ENCODE assay signal across 13 mouse cellular contexts in the genomic region with DNA sequence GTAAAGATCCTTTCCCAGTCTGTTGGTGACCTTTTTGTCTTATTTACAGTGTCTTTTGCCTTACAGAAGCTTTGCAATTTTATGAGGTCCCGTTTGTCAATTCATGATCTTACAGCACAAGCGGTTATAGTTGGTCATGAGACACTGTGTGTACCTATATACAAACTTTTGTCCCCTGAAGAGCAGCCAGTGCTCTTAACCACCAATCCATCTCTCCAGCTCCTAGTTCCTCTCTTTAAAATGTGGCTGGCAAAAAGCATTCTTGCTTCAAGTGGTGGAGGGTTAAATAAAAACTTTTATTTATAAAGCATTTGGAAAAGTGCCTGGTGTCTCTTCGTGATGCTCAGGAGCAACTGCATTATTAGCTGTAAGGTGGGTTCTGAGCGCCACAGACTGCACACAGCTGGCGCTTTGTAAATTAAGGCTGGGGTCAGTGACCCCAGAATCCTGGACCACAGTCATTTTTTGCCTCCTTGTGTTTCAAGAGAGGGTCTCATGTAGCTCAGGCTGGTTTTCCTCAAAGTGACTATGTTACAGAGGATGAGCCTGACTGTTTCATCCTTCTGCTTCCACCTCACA. TPM values are rescaled to one million over a fixed set of nuclear protein-coding genes. Genes with fewer than 3 reads are reported as not detected.
DNase-seq lines count a peak whose midpoint lies in the region; ATAC-seq and TF ChIP-seq lines count a peak whose summit lies in the region.
"Had no signal": no experiment of that assay in that cellular context is flagged by ENCODE, and none has a peak within 500 bp of the region (broad histone marks: within the 10 kb centered on the region; RNA-seq: fewer than 3 reads in every experiment).

No protein-coding gene starts in this region.

- intact Hi-C loops in heart, postnatal 14 days (cut with DNase I) = no loop called here

- WGBS in heart, postnatal 0 days = 54% methylated on average over 5 of the region's 5 CpGs
- 76% methylated on average over 5 of the region's 5 CpGs for WGBS in midbrain, embryonic 10.5 days
- 71% methylated on average over 5 of the region's 5 CpGs for WGBS in midbrain, embryonic 15.5 days
- WGBS in liver, embryonic 13.5 days (ENCODE audit: insufficient replicate concordance) = 50% methylated on average over 5 of the region's 5 CpGs

- H3K9ac ChIP-seq in heart, postnatal 0 days (replicated peaks; ENCODE audit: low read depth, low read length) = no peak overlapping the region
- no peak overlapping the region for H3K9ac ChIP-seq in midbrain, embryonic 15.5 days
- no peak overlapping the region for H3K9ac ChIP-seq in liver, embryonic 13.5 days
- H3K9ac ChIP-seq: liver, embryonic 15.5 days had no signal

- no peak for TF ChIP-seq CTCF in heart, postnatal 0 days (IDR thresholded peaks at IDR 0.05; ENCODE audit: low read depth)

- no peaks in the 10 kb centered on the region for H3K27me3 ChIP-seq in heart, postnatal 0 days (ENCODE audit: control insufficient read depth, insufficient read depth, low read length)
- H3K27me3 ChIP-seq in midbrain, embryonic 10.5 days (ENCODE audit: low read depth, poor library complexity, severe bottlenecking) = no peaks in the 10 kb centered on the region
- H3K27me3 ChIP-seq in midbrain, embryonic 15.5 days (replicated peaks) = no peaks in the 10 kb centered on the region
- no peaks in the 10 kb centered on the region for H3K27me3 ChIP-seq in liver, embryonic 13.5 days
- H3K27me3 ChIP-seq: liver, embryonic 15.5 days had no signal

- no peak for TF ChIP-seq EP300 in heart, postnatal 0 days (IDR thresholded peaks at IDR 0.05; ENCODE audit: low read depth)

- peaks cover 68% of the 10 kb centered on the region for H3K9me3 ChIP-seq in heart, postnatal 0 days (replicated peaks; ENCODE audit: control insufficient read depth, low read length)
- peaks cover 83% of the 10 kb centered on the region for H3K9me3 ChIP-seq in midbrain, embryonic 10.5 days (replicated peaks)
- H3K9me3 ChIP-seq in midbrain, embryonic 15.5 days = peaks cover 72% of the 10 kb centered on the region
- peaks cover 51% of the 10 kb centered on the region for H3K9me3 ChIP-seq in liver, embryonic 13.5 days (replicated peaks)

- no peak overlapping the region for H3K4me3 ChIP-seq in heart, postnatal 0 days (ENCODE audit: low read depth, low read length)
- no peak overlapping the region for H3K4me3 ChIP-seq in midbrain, embryonic 10.5 days
- no peak overlapping the region for H3K4me3 ChIP-seq in midbrain, embryonic 15.5 days
- H3K4me3 ChIP-seq in liver, embryonic 13.5 days (replicated peaks) = no peak overlapping the region
- H3K4me3 ChIP-seq: liver, embryonic 15.5 days; myocyte had no signal

- H3K4me2 ChIP-seq in heart, postnatal 0 days (ENCODE audit: low read depth, low read length) = no peak overlapping the region
- no peak overlapping the region for H3K4me2 ChIP-seq in midbrain, embryonic 15.5 days
- H3K4me2 ChIP-seq in liver, embryonic 13.5 days = no peak overlapping the region
- H3K4me2 ChIP-seq: liver, embryonic 15.5 days had no signal

- ATAC-seq in heart, postnatal 0 days (ENCODE audit: insufficient read depth, low read depth) = 0 out of 2 replicates have a peak, but pooled peaks have one; percentile 42
- ATAC-seq in midbrain, embryonic 15.5 days (replicated peaks) = no peak
- ATAC-seq in liver, embryonic 13.5 days (ENCODE audit: low read depth) = peak; percentile 49

- no peak for DNase-seq in heart, postnatal 0 days (ENCODE audit: low spot score)
- DNase-seq in heart, postnatal 14 days = no peak
- peak; percentile 17 for DNase-seq in midbrain, embryonic 10.5 days (ENCODE audit: low spot score)
- no peak for DNase-seq in liver, embryonic 13.5 days
- DNase-seq in testis, postnatal 10 days (ENCODE audit: low spot score) = peak; percentile 47
- DNase-seq in cerebellum, postnatal 10 days = no peak
- DNase-seq: cerebellum, adult 18-20 months; spleen, adult 18-20 months; thymus, postnatal 36 days had no signal

- H3K4me1 ChIP-seq in heart, postnatal 0 days (ENCODE audit: control insufficient read depth, insufficient read depth) = no peaks in the 10 kb centered on the region
- no peaks in the 10 kb centered on the region for H3K4me1 ChIP-seq in midbrain, embryonic 10.5 days
- H3K4me1 ChIP-seq in midbrain, embryonic 15.5 days = no peaks in the 10 kb centered on the region
- H3K4me1 ChIP-seq in liver, embryonic 13.5 days (replicated peaks) = no peaks in the 10 kb centered on the region
- H3K4me1 ChIP-seq: liver, embryonic 15.5 days had no signal

- H3K27ac ChIP-seq in heart, postnatal 0 days (ENCODE audit: low read depth) = no peak overlapping the region
- no peak overlapping the region for H3K27ac ChIP-seq in midbrain, embryonic 10.5 days (replicated peaks)
- H3K27ac ChIP-seq in midbrain, embryonic 15.5 days = no peak overlapping the region
- H3K27ac ChIP-seq in liver, embryonic 13.5 days = no peak overlapping the region
- H3K27ac ChIP-seq: liver, embryonic 15.5 days had no signal

- no peaks in the 10 kb centered on the region for H3K36me3 ChIP-seq in heart, postnatal 0 days (replicated peaks; ENCODE audit: control insufficient read depth, insufficient read depth, low read length)
- H3K36me3 ChIP-seq in midbrain, embryonic 10.5 days = no peaks in the 10 kb centered on the region
- H3K36me3 ChIP-seq in midbrain, embryonic 15.5 days (replicated peaks) = no peaks in the 10 kb centered on the region
- H3K36me3 ChIP-seq in liver, embryonic 13.5 days = no peaks in the 10 kb centered on the region
- H3K36me3 ChIP-seq: liver, embryonic 15.5 days had no signal

RNA-seq across cellular contexts. Expression of a gene that starts 23.0 kb away (rescaled TPM):
- not detected in 2 replicates for total RNA-seq in heart, postnatal 0 days (2014; rRNA removed; ENCODE audit: low replicate concordance)
- polyA plus RNA-seq in heart, postnatal 0 days (2015; fragmentation: Nextera tagmentation; extraction: Ambion mirVana) = 0.20 and 0.21 TPM in 2 replicates
- total RNA-seq in heart, postnatal 14 days (2021) = under 1 TPM; 0.17 to 0.29 TPM
- polyA plus RNA-seq in midbrain, embryonic 10.5 days (2016; fragmentation: Nextera tagmentation; extraction: Ambion mirVana) = not detected in 2 replicates
- not detected in 2 replicates for polyA plus RNA-seq in midbrain, embryonic 15.5 days (2015; fragmentation: Nextera tagmentation; extraction: Ambion mirVana)
- polyA plus RNA-seq in liver, embryonic 13.5 days (2015; fragmentation: Nextera tagmentation; extraction: Ambion mirVana) = 0.16 and 0.38 TPM in 2 replicates
- total RNA-seq: granulocyte monocyte progenitor cell, adult 5-6 weeks had no signal

RNA-seq across cellular contexts. Expression of a gene that starts 32.6 kb away (rescaled TPM):
- total RNA-seq in heart, postnatal 0 days (2014; rRNA removed; ENCODE audit: low replicate concordance) = not detected in 2 replicates
- not detected in 2 replicates for polyA plus RNA-seq in heart, postnatal 0 days (2015; fragmentation: Nextera tagmentation; extraction: Ambion mirVana)
- not detected for total RNA-seq in heart, postnatal 14 days (2021)
- polyA plus RNA-seq in midbrain, embryonic 10.5 days (2016; fragmentation: Nextera tagmentation; extraction: Ambion mirVana) = 0.06 and 0.09 TPM in 2 replicates
- 0.09 and 0.13 TPM in 2 replicates for polyA plus RNA-seq in midbrain, embryonic 15.5 days (2015; fragmentation: Nextera tagmentation; extraction: Ambion mirVana)
- 0.12 and 0.15 TPM in 2 replicates for polyA plus RNA-seq in liver, embryonic 13.5 days (2015; fragmentation: Nextera tagmentation; extraction: Ambion mirVana)
- total RNA-seq: granulocyte monocyte progenitor cell, adult 5-6 weeks had no signal
- polyA plus RNA-seq: liver, embryonic 15.5 days had no signal

Comparison
In these comparisons a context has a peak if more than half of its experiments do, and no peak if none do; other contexts are left out.
1. DNase-seq: peak in midbrain, embryonic 10.5 days (single experiment) and testis, postnatal 10 days (single experiment); none in heart, postnatal 0 days (single experiment), heart, postnatal 14 days (0 of 2), liver, embryonic 13.5 days (single experiment) and cerebellum, postnatal 10 days (0 of 2).